ENCODE assay signal across 29 mouse cellular contexts in the genomic region with DNA sequence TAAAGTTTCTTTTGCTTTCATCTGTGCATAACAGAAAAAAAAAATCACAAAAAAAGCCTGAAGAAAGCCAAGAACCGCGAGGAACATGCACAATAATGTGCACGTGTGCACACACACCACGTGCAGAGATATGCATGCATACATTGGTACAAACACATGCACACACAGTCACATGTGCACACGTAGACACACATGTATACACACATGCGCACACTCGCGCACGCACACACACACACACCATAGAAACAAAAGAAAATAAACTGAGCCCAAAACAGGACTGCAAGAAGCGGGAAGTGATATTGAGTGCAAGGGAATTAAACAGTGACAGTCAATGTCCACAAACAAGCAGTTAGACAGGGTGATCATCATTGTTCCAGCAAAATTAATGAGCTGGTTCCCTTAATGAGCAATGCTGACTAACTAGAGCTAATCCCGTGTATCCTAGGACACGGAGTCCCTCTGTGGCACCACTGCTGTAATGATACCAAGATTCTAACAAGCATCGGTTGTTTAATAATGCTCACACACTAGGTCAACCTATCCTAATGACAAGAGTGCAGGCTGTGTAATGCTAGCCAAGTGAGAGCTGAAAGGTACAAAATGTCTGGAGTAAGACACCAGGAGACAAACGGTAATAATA. TPM values are rescaled to one million over a fixed set of nuclear protein-coding genes. Genes with fewer than 3 reads are reported as not detected.
DNase-seq lines count a peak whose midpoint lies in the region; ATAC-seq and TF ChIP-seq lines count a peak whose summit lies in the region.
"Had no signal": no experiment of that assay in that cellular context is flagged by ENCODE, and none has a peak within 500 bp of the region (broad histone marks: within the 10 kb centered on the region; RNA-seq: fewer than 3 reads in every experiment).

No protein-coding gene starts in this region.

- no peak overlapping the region for H3K4me3 ChIP-seq in hindbrain, embryonic 15.5 days
- no peak overlapping the region for H3K4me3 ChIP-seq in hindbrain, embryonic 12.5 days
- no peak overlapping the region for H3K4me3 ChIP-seq in forebrain, embryonic 13.5 days
- H3K4me3 ChIP-seq: embryonic facial prominence, embryonic 15.5 days; heart, embryonic 12.5 days; intestine, embryonic 15.5 days; liver, embryonic 12.5 days had no signal

- no peak for TF ChIP-seq CTCF in brain, embryonic 14.5 days (IDR thresholded peaks at IDR 0.05; ENCODE audit: borderline replicate concordance, extremely low read depth, insufficient read depth, insufficient read length)

- H3K27ac ChIP-seq in hindbrain, embryonic 15.5 days (replicated peaks), result no peak overlapping the region
- H3K27ac ChIP-seq in hindbrain, embryonic 12.5 days, result no peak overlapping the region
- H3K27ac ChIP-seq in forebrain, embryonic 13.5 days, result no peak overlapping the region
- H3K27ac ChIP-seq: embryonic facial prominence, embryonic 15.5 days; intestine, embryonic 15.5 days; kidney, postnatal 0 days; liver, embryonic 12.5 days had no signal

- 86% methylated on average over 14 of the region's 14 CpGs for WGBS in hindbrain, embryonic 15.5 days
- WGBS in hindbrain, embryonic 12.5 days, result 87% methylated on average over 14 of the region's 14 CpGs
- 59% methylated on average over 14 of the region's 14 CpGs for WGBS in forebrain, embryonic 13.5 days

- H3K4me2 ChIP-seq in hindbrain, embryonic 15.5 days, result no peak overlapping the region
- no peak overlapping the region for H3K4me2 ChIP-seq in hindbrain, embryonic 12.5 days (replicated peaks)
- H3K4me2 ChIP-seq in forebrain, embryonic 13.5 days, result no peak overlapping the region
- H3K4me2 ChIP-seq: embryonic facial prominence, embryonic 15.5 days; heart, embryonic 12.5 days; intestine, embryonic 15.5 days; liver, embryonic 12.5 days had no signal

- no peaks in the 10 kb centered on the region for H3K9me3 ChIP-seq in hindbrain, embryonic 15.5 days
- no peaks in the 10 kb centered on the region for H3K9me3 ChIP-seq in hindbrain, embryonic 12.5 days (replicated peaks)
- no peaks in the 10 kb centered on the region for H3K9me3 ChIP-seq in forebrain, embryonic 13.5 days (replicated peaks)
- H3K9me3 ChIP-seq: embryonic facial prominence, embryonic 15.5 days; heart, embryonic 12.5 days; intestine, embryonic 15.5 days had no signal

- TF ChIP-seq POLR2A in brain, embryonic 14.5 days (IDR thresholded peaks at IDR 0.05; ENCODE audit: borderline replicate concordance, extremely low read depth, insufficient read depth, insufficient read length, poor library complexity, severe bottlenecking), result no peak

- DNase-seq in brain, embryonic 14.5 days (ENCODE audit: low read depth), result peak; percentile 76
- peak; percentile 37 for DNase-seq in retina, embryonic 14.5 days (ENCODE audit: low spot score)
- no peak for DNase-seq in thymus, postnatal 4 days
- no peak for DNase-seq in yolk sac, embryonic 10.5 days (ENCODE audit: low spot score)
- DNase-seq: adrenal gland, adult 8-10 months; B cell, adult 2 months; cerebellum, adult 11 months; cerebellum, adult 9-11 months; gastrocnemius, postnatal 25 days; heart, adult 18-20 months; heart, postnatal 4 days; kidney, adult 2 months; layer of hippocampus, postnatal 36 days; left cerebral cortex, postnatal 4 days; liver, postnatal 0 days; lung, postnatal 36 days; midbrain, embryonic 14.5 days; right cerebral cortex, postnatal 14 days had no signal

- no peaks in the 10 kb centered on the region for H3K27me3 ChIP-seq in hindbrain, embryonic 15.5 days
- no peaks in the 10 kb centered on the region for H3K27me3 ChIP-seq in hindbrain, embryonic 12.5 days
- no peaks in the 10 kb centered on the region for H3K27me3 ChIP-seq in forebrain, embryonic 13.5 days
- H3K27me3 ChIP-seq: embryonic facial prominence, embryonic 15.5 days; heart, embryonic 12.5 days; intestine, embryonic 15.5 days; liver, embryonic 12.5 days had no signal

- H3K4me1 ChIP-seq in hindbrain, embryonic 15.5 days (replicated peaks), result no peaks in the 10 kb centered on the region
- H3K4me1 ChIP-seq in hindbrain, embryonic 12.5 days, result no peaks in the 10 kb centered on the region
- H3K4me1 ChIP-seq in forebrain, embryonic 13.5 days, result no peaks in the 10 kb centered on the region
- H3K4me1 ChIP-seq: embryonic facial prominence, embryonic 15.5 days; heart, embryonic 12.5 days; intestine, embryonic 15.5 days; liver, embryonic 12.5 days had no signal

- no peak overlapping the region for H3K9ac ChIP-seq in hindbrain, embryonic 15.5 days
- no peak overlapping the region for H3K9ac ChIP-seq in hindbrain, embryonic 12.5 days
- H3K9ac ChIP-seq in forebrain, embryonic 13.5 days, result no peak overlapping the region
- H3K9ac ChIP-seq: embryonic facial prominence, embryonic 15.5 days; heart, embryonic 12.5 days; intestine, embryonic 15.5 days; liver, embryonic 12.5 days; liver, postnatal 0 days had no signal

- ATAC-seq in hindbrain, embryonic 15.5 days (ENCODE audit: low FRiP score, low read depth), result peak; percentile 38; the same call in 1 of the 2 replicates
- ATAC-seq in hindbrain, embryonic 12.5 days (ENCODE audit: low FRiP score), result no peak
- peak; percentile 82; the same call in 1 of the 2 replicates for ATAC-seq in forebrain, embryonic 13.5 days
- ATAC-seq: hindbrain, embryonic 16.5 days; intestine, embryonic 15.5 days; liver, embryonic 12.5 days; liver, postnatal 0 days had no signal

- H3K36me3 ChIP-seq in hindbrain, embryonic 15.5 days, result no peaks in the 10 kb centered on the region
- no peaks in the 10 kb centered on the region for H3K36me3 ChIP-seq in hindbrain, embryonic 12.5 days
- no peaks in the 10 kb centered on the region for H3K36me3 ChIP-seq in forebrain, embryonic 13.5 days (ENCODE audit: poor library complexity, severe bottlenecking)
- H3K36me3 ChIP-seq: embryonic facial prominence, embryonic 15.5 days; heart, embryonic 12.5 days; intestine, embryonic 15.5 days; liver, embryonic 12.5 days had no signal

RNA-seq across cellular contexts. Expression of gene Gapt, which starts 23.9 kb away (rescaled TPM):
- 0.12 TPM in 1 of 2 replicates, not detected in the other for polyA plus RNA-seq in hindbrain, embryonic 15.5 days (2015; fragmentation: Nextera tagmentation; extraction: Ambion mirVana)
- 0.10 TPM in 1 of 2 replicates, not detected in the other for polyA plus RNA-seq in hindbrain, embryonic 12.5 days (2016; fragmentation: Nextera tagmentation; extraction: Ambion mirVana)
- polyA plus RNA-seq in brain, embryonic 14.5 days (2012; rRNA removed), result 0.06 and 0.08 TPM in 2 replicates
- 0.16 TPM in 1 of 2 replicates, not detected in the other for polyA plus RNA-seq in forebrain, embryonic 13.5 days (2015; fragmentation: Nextera tagmentation; extraction: Ambion mirVana)
- polyA plus RNA-seq: frontal cortex, adult 2 months; stomach, embryonic 14.5 days had no signal

RNA-seq across cellular contexts. Expression of gene Rab3c, which starts 52.3 kb away (rescaled TPM):
- polyA plus RNA-seq in hindbrain, embryonic 15.5 days (2015; fragmentation: Nextera tagmentation; extraction: Ambion mirVana), result 198 and 205 TPM in 2 replicates
- polyA plus RNA-seq in hindbrain, embryonic 12.5 days (2016; fragmentation: Nextera tagmentation; extraction: Ambion mirVana), result 86.8 and 90.8 TPM in 2 replicates
- 43.4 and 89.6 TPM in 2 replicates for polyA plus RNA-seq in brain, embryonic 14.5 days (2012; rRNA removed)
- polyA plus RNA-seq in forebrain, embryonic 13.5 days (2015; fragmentation: Nextera tagmentation; extraction: Ambion mirVana), result 87.2 and 89.1 TPM in 2 replicates
- polyA plus RNA-seq: liver, embryonic 12.5 days; liver, postnatal 0 days had no signal

Comparison
In these comparisons a context has a peak if more than half of its experiments do, and no peak if none do; other contexts are left out.
1. DNase-seq: peak in brain, embryonic 14.5 days (single experiment) and retina, embryonic 14.5 days (single experiment); none in thymus, postnatal 4 days (single experiment) and yolk sac, embryonic 10.5 days (single experiment).